24 mouse cellular contexts compared by ENCODE assay signal in genomic region chr11:34070596-34070995, GRCm38 (mm10). TPM values are rescaled to one million over a fixed set of nuclear protein-coding genes. Genes with fewer than 3 reads are reported as not detected.
A peak's percentile ranks its signal among the peaks of the same experiment; 100 is the strongest.
DNase-seq lines count a peak whose midpoint lies in the region; ATAC-seq lines count a peak whose summit lies in the region.
"Had no signal": no experiment of that assay in that cellular context is flagged by ENCODE, and none has a peak within 500 bp of the region (broad histone marks: within the 10 kb centered on the region; RNA-seq: fewer than 3 reads in every experiment).

No protein-coding gene starts in this region.

- H3K27ac ChIP-seq in kidney, embryonic 15.5 days, result no peak overlapping the region
- H3K27ac ChIP-seq: embryonic facial prominence, embryonic 13.5 days; forebrain, embryonic 13.5 days; heart, embryonic 15.5 days; hindbrain, embryonic 15.5 days had no signal

- H3K36me3 ChIP-seq in kidney, embryonic 15.5 days, result no peaks in the 10 kb centered on the region
- peaks cover 97% of the 10 kb centered on the region for H3K36me3 ChIP-seq in megakaryocyte, embryonic 14.5 days (replicated peaks; ENCODE audit: low read length)
- H3K36me3 ChIP-seq: embryonic facial prominence, embryonic 13.5 days; heart, embryonic 15.5 days; hindbrain, embryonic 15.5 days had no signal

- no peaks in the 10 kb centered on the region for H3K27me3 ChIP-seq in kidney, embryonic 15.5 days
- H3K27me3 ChIP-seq in megakaryocyte, embryonic 14.5 days (replicated peaks), result no peaks in the 10 kb centered on the region
- H3K27me3 ChIP-seq: CH12.LX; embryonic facial prominence, embryonic 13.5 days; heart, embryonic 15.5 days had no signal

- H3K9me3 ChIP-seq in kidney, embryonic 15.5 days (replicated peaks), result no peaks in the 10 kb centered on the region
- no peaks in the 10 kb centered on the region for H3K9me3 ChIP-seq in megakaryocyte, embryonic 14.5 days
- H3K9me3 ChIP-seq: embryonic facial prominence, embryonic 13.5 days; forebrain, embryonic 13.5 days; heart, embryonic 15.5 days; hindbrain, embryonic 15.5 days had no signal

- no peak overlapping the region for H3K9ac ChIP-seq in kidney, embryonic 15.5 days
- H3K9ac ChIP-seq: embryonic facial prominence, embryonic 13.5 days; forebrain, embryonic 13.5 days; forebrain, postnatal 0 days; heart, embryonic 15.5 days; hindbrain, embryonic 15.5 days had no signal

- no peak for ATAC-seq in kidney, embryonic 15.5 days (replicated peaks; ENCODE audit: low FRiP score)
- ATAC-seq in megakaryocyte, adult 5-6 weeks (ENCODE audit: poor library complexity, severe bottlenecking), result no peak
- ATAC-seq: activated CD4-positive, CD25-positive, alpha-beta regulatory T cell, adult 4 months; forebrain, embryonic 13.5 days; forebrain, postnatal 0 days; Patski had no signal

- no peak overlapping the region for H3K4me2 ChIP-seq in kidney, embryonic 15.5 days
- H3K4me2 ChIP-seq: embryonic facial prominence, embryonic 13.5 days; forebrain, embryonic 13.5 days; heart, embryonic 11.5 days; heart, embryonic 15.5 days; hindbrain, embryonic 15.5 days had no signal

- H3K4me1 ChIP-seq in kidney, embryonic 15.5 days, result no peaks in the 10 kb centered on the region
- peaks cover 95% of the 10 kb centered on the region for H3K4me1 ChIP-seq in megakaryocyte, embryonic 14.5 days
- H3K4me1 ChIP-seq: forebrain, embryonic 13.5 days had no signal

- peak; percentile 32 for DNase-seq in gastrocnemius, postnatal 10 days
- DNase-seq in gastrocnemius, adult 18-20 months (ENCODE audit: low spot score), result no peak
- peak; percentile 50 for DNase-seq in kidney, postnatal 10 days
- DNase-seq: adrenal gland, postnatal 14 days; cerebellum, adult 11-12 months; cerebellum, adult 9-10 months; cerebellum, postnatal 25 days; forebrain, postnatal 0 days; heart, adult 18-20 months; heart, postnatal 36 days had no signal

- H3K4me3 ChIP-seq in kidney, embryonic 15.5 days (replicated peaks), result no peak overlapping the region
- peak overlapping the region; percentile 29 for H3K4me3 ChIP-seq in megakaryocyte, embryonic 14.5 days (replicated peaks)
- H3K4me3 ChIP-seq: embryonic facial prominence, embryonic 13.5 days; forebrain, embryonic 13.5 days; heart, embryonic 15.5 days; hindbrain, embryonic 15.5 days had no signal

RNA-seq across cellular contexts. Expression of gene Lcp2, which starts 23.9 kb away (rescaled TPM):
- 1 to 10 TPM; 1.5 to 2.6 TPM for total RNA-seq in gastrocnemius, postnatal 10 days (2021)
- under 1 TPM; 0.43 to 0.64 TPM for total RNA-seq in gastrocnemius, adult 18-20 months (2021)
- 2.0 and 3.2 TPM in 2 replicates for polyA plus RNA-seq in kidney, embryonic 15.5 days (2015; fragmentation: Nextera tagmentation; extraction: Ambion mirVana)
- polyA plus RNA-seq in megakaryocyte, embryonic 14.5 days (2012; ENCODE audit: insufficient read depth, low replicate concordance), result 68.0 and 131 TPM in 2 replicates
- total RNA-seq in megakaryocyte, adult 5-6 weeks (2015), result 205 and 221 TPM in 2 replicates
- total RNA-seq in megakaryocyte, adult 5-6 weeks (2017), result 94.8 and 109 TPM in 2 replicates
- polyA plus RNA-seq: Patski had no signal

RNA-seq across cellular contexts. Expression of gene 4930469K13Rik, which starts 27.8 kb away (rescaled TPM):
- total RNA-seq in gastrocnemius, postnatal 10 days (2021), result not detected
- not detected for total RNA-seq in gastrocnemius, adult 18-20 months (2021)
- 0.48 TPM in 1 of 2 replicates, not detected in the other for polyA plus RNA-seq in kidney, embryonic 15.5 days (2015; fragmentation: Nextera tagmentation; extraction: Ambion mirVana)
- polyA plus RNA-seq in megakaryocyte, embryonic 14.5 days (2012; ENCODE audit: insufficient read depth, low replicate concordance), result not detected in 2 replicates
- total RNA-seq in megakaryocyte, adult 5-6 weeks (2015), result 0.41 and 0.42 TPM in 2 replicates
- total RNA-seq in megakaryocyte, adult 5-6 weeks (2017), result not detected in 2 replicates
- total RNA-seq: adrenal gland, adult 18-20 months; adrenal gland, postnatal 14 days; CH12.LX; forebrain, postnatal 0 days; gastrocnemius, adult 8-10 months; heart, adult 18-20 months; heart, postnatal 36 days had no signal
- polyA plus RNA-seq: cortical plate, adult 2 months; forebrain, embryonic 13.5 days; forebrain, postnatal 0 days; heart, embryonic 11.5 days; heart, embryonic 15.5 days; Patski had no signal

Comparison
In these comparisons a context has a peak if more than half of its experiments do, and no peak if none do; other contexts are left out.
1. RNA of gene Lcp2, which starts 23.9 kb away (total RNA-seq): 94.8 to 221 TPM in megakaryocyte, adult 5-6 weeks; 1.5 to 2.6 TPM in gastrocnemius, postnatal 10 days and 0.43 to 0.64 TPM in gastrocnemius, adult 18-20 months; every median in the first group is over 10 times any median in the second.